Mouse (Mus musculus) ES-E14 (cell line): ENCODE data around the gene Alkbh1.

Source experiments
- CHD2 ChIP-seq: IDR thresholded peaks from 2 replicates; pipeline ENCODE4 v1.6.1; 2014; ENCODE audit warnings: mild to moderate bottlenecking, low read depth, low read length, inconsistent platforms
- MAFK ChIP-seq: IDR thresholded peaks from 2 replicates; pipeline ENCODE4 v1.6.1; 2014; ENCODE audit warnings: mild to moderate bottlenecking, low read depth, low read length, inconsistent platforms; ENCODE audit not compliant: insufficient read depth
- ZC3H11A ChIP-seq: IDR thresholded peaks from 2 replicates; pipeline ENCODE4 v1.6.1; 2012; ENCODE audit warnings: low read depth, mild to moderate bottlenecking, inconsistent platforms, low read length, borderline replicate concordance

- TF ChIP-seq CHD2 (no peak), MAFK (no peak), ZC3H11A (no peak)
Measured at GRCm38 (mm10) chr12:87471421-87471963, 27.7 kb upstream of the Alkbh1 start.
